Mouse (Mus musculus): ENCODE measurements at regions not wholly inside any gene's neighbourhood (a gene's known extent, or its start where the extent isn't known, plus 50 kb on each side); places are given as distances from the start of the nearest gene placed in this dataset.

DNA sequence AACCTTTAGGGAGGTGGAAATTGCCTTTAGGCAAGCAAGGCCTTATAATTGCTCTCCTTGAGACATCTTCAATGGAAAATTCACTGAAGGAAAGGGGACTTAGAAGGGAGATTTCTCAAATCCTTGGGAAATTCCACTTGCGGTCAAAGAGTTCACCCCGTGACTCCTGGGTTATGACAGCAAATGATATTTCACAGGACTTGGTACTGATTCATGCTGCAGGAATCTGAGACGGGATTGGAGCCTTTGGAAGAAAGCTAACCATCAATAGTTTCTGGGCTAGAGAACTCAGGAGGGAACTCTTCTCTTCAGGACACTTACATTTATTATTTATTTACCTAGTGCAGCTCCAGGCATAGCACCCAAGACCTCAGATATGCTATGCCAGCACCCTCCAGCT lies 52.8 kb upstream of the Cxcl5 start:
- no peak for DNase-seq

DNA sequence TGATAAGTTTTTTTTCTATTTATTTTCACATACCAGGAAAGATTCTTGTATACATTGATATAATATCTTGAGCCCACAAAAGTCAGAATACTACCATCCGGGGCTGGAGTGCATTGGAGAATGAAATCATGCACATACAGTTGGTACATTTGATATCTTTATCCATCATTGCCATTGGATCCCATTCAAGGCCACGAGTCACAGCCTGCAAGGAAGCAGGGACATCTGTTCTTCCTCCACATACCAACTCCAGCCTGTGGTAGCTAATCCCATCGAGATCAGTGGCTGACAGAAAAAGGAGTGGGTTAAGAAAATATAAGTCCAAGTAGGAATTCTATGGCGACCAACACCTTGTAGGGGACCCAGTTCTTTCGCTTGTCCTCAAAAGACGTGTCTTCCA lies 55.5 kb upstream of the Cxcl5 start:
- DNase-seq, result peak; percentile 20

DNA sequence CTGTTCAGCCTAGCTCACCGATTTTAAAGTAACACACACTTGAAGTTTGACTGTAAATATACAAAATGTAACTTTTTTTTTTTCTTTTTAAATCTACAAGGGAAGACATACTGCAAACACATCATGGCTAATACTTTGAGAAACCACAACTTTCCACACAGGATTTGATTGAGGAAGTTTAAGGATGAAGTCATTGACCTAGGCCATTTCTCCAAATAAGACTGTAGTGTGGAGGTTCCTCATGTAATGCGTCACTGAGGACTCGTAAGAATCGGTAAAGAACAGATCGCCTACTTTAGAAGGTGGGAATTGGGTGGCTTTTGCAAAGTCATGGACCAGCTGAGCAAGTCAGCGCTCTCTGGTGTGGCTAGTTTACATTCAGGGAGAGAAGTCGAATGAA lies 59.0 kb upstream of the Cxcl5 start:
- DNase-seq, result no peak

DNA sequence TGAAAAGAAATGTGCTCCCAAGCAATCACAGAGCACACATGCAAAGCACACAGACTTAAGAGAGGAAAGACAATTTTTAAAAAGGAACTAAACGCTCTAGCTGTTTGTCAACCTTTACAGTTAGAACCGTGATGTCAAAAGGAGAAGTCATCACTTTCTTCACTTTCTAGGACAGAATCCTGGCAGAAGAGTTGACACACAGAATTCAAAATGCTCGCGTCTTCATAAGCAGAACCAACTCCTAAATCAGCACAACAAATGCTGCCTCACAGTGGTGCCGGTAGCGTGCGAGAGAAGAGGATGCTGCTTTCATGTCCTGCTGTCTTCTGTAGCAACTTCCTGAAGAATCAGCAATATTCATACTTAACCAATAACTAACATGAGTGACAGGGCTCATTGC lies 55.6 kb upstream of the Rassf6 start:
- DNase-seq, result no peak

DNA sequence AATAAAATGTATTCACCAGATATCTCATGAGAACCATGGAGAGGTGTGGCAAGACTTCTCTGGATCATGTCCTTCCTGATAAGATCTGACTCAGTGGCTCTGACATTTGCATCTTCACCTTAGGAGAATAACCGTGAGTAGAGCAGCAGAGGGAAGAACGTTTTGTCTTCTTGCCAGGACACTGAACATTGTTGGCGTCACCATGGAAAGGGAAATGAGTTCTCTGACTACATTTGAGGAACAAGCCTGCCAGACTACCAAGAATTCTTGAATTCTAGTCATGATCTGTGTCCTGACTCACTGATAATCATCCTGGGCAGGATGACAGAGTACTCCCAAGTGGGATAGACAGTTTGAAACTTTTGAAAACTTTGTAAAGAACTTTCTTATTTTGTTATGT lies 54.0 kb upstream of the Rassf6 start:
- DNase-seq, result no peak

DNA sequence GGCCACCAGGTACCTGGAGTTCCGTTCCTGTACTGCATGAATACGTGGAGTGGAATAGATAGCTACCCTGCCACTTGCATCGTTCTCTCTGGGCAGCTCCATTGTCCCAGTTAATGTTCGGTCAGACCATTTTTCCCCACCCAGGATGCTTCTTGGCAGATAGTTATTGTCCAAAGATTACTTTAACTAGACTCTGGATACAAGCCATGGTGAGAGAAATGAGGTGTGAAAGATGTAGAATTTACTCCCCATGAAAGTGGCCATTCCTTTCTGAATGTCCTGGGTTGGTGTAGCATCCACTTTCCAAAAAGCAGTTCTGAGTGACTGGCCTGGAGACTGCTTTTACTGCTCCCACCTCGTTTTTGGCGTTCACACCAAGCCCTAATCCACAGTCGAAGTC lies 50.3 kb upstream of the Rassf6 start:
- DNase-seq, result no peak

Data from adrenal gland, postnatal 10 days (tissue).